Mouse (Mus musculus): ENCODE results near the gene 9130213A22Rik. TPM values are rescaled to one million over a fixed set of nuclear protein-coding genes. Genes with fewer than 3 reads are reported as not detected.
A peak's percentile ranks its signal among the peaks of the same experiment; 100 is the strongest.

The 9130213A22Rik gene
- polyA plus RNA-seq, 1 experiment from 2014 or later, result 0.07 TPM

GRCm38 (mm10) chr11:69117737-69118695 lies 4.4 kb downstream of the 9130213A22Rik start:
- ATAC-seq (peak; percentile 41), DNase-seq (peak; percentile 81)
- Histone ChIP-seq H3K27me3 (ENCODE audit: insufficient read depth, low read length) (peaks cover 20% of the 10 kb centered on the region), H3K4me2 (ENCODE audit: low read depth, low read length) (peak overlapping the region; percentile 98), H3K4me1 (ENCODE audit: insufficient read depth) (peaks cover 46% of the 10 kb centered on the region), H3K4me3 (ENCODE audit: low read depth, low read length) (peak overlapping the region; percentile 56), H3K9ac (replicated peaks) (peak overlapping the region; percentile 64), H3K9me3 (ENCODE audit: low read length) (no peaks in the 10 kb centered on the region), H3K27ac (ENCODE audit: low read depth) (peak overlapping the region; percentile 65), H3K36me3 (replicated peaks; ENCODE audit: insufficient read depth, low read length) (no peaks in the 10 kb centered on the region)
- no peak for TF ChIP-seq EP300 (IDR thresholded peaks at IDR 0.05; ENCODE audit: low read depth)
- no peak for TF ChIP-seq CTCF (IDR thresholded peaks at IDR 0.05; ENCODE audit: low read depth)
- 2% methylated on average over 45 of the region's 45 CpGs for WGBS (ENCODE audit: insufficient replicate concordance)

GRCm38 (mm10) chr11:69116843-69117242 lies 5.5 kb downstream of the 9130213A22Rik start:
- Histone ChIP-seq H3K4me2 (ENCODE audit: low read depth, low read length) (peak overlapping the region; percentile 98), H3K4me1 (ENCODE audit: insufficient read depth) (peaks cover 39% of the 10 kb centered on the region), H3K4me3 (ENCODE audit: low read depth, low read length) (no peak overlapping the region), H3K9ac (replicated peaks) (no peak overlapping the region), H3K36me3 (replicated peaks; ENCODE audit: insufficient read depth, low read length) (no peaks in the 10 kb centered on the region), H3K27ac (ENCODE audit: low read depth) (no peak overlapping the region), H3K9me3 (ENCODE audit: low read length) (no peaks in the 10 kb centered on the region), H3K27me3 (ENCODE audit: insufficient read depth, low read length) (peaks cover 20% of the 10 kb centered on the region)
- no peak for ATAC-seq
- TF ChIP-seq EP300 (IDR thresholded peaks at IDR 0.05; ENCODE audit: low read depth) (no peak), CTCF (IDR thresholded peaks at IDR 0.05; ENCODE audit: low read depth) (no peak)
- peak; percentile 11 for DNase-seq
- 53% methylated on average over 5 of the region's 5 CpGs for WGBS (ENCODE audit: insufficient replicate concordance)

DNA sequence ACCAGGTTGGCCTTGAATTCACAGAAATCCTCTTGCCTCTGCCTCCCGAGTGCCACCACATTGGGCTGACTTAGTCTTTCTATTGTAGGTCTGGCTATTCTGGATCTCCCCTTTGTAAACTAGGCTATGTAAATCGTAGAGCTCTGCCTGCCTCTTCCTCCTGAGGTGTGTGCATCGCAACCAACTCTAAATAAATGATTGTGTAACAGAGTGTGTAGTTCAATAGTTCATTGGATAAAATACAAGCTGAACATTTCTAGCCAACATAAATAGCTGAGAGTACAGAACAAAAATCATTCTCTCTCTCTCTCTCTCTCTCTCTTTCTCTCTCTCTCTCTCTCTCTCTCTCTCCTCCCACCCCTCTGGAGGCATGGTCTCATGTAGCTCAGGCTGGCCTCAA lies 7.8 kb downstream of the 9130213A22Rik start:
- Histone ChIP-seq H3K36me3 (replicated peaks; ENCODE audit: insufficient read depth, low read length) (peaks cover under 1% of the 10 kb centered on the region), H3K27me3 (ENCODE audit: insufficient read depth, low read length) (0 out of 2 replicates have a peak, but pooled peaks cover 3% of the 10 kb centered on the region), H3K4me1 (ENCODE audit: insufficient read depth) (peaks cover 27% of the 10 kb centered on the region), H3K9me3 (ENCODE audit: low read length) (no peaks in the 10 kb centered on the region), H3K9ac (replicated peaks) (no peak overlapping the region), H3K27ac (ENCODE audit: low read depth) (no peak overlapping the region), H3K4me2 (ENCODE audit: low read depth, low read length) (no peak overlapping the region), H3K4me3 (ENCODE audit: low read depth, low read length) (no peak overlapping the region)
- ATAC-seq (no peak), DNase-seq (no peak)
- no peak for TF ChIP-seq EP300 (IDR thresholded peaks at IDR 0.05; ENCODE audit: low read depth)
- no peak for TF ChIP-seq CTCF (IDR thresholded peaks at IDR 0.05; ENCODE audit: low read depth)
- 60% methylated on average over 3 of the region's 3 CpGs for WGBS (ENCODE audit: insufficient replicate concordance)

GRCm38 (mm10) chr11:69114018-69114417 lies 8.4 kb downstream of the 9130213A22Rik start:
- Histone ChIP-seq H3K27me3 (ENCODE audit: insufficient read depth, low read length) (0 out of 2 replicates have a peak, but pooled peaks cover 3% of the 10 kb centered on the region), H3K9me3 (ENCODE audit: low read length) (no peaks in the 10 kb centered on the region), H3K4me2 (ENCODE audit: low read depth, low read length) (no peak overlapping the region), H3K36me3 (replicated peaks; ENCODE audit: insufficient read depth, low read length) (peaks cover 7% of the 10 kb centered on the region), H3K9ac (replicated peaks) (no peak overlapping the region), H3K4me3 (ENCODE audit: low read depth, low read length) (no peak overlapping the region), H3K4me1 (ENCODE audit: insufficient read depth) (peaks cover 25% of the 10 kb centered on the region), H3K27ac (ENCODE audit: low read depth) (no peak overlapping the region)
- 56% methylated on average over 3 of the region's 3 CpGs for WGBS (ENCODE audit: insufficient replicate concordance)
- ATAC-seq (no peak), DNase-seq (no peak)
- TF ChIP-seq EP300 (IDR thresholded peaks at IDR 0.05; ENCODE audit: low read depth) (no peak), CTCF (IDR thresholded peaks at IDR 0.05; ENCODE audit: low read depth) (no peak)

GRCm38 (mm10) chr11:69111865-69112264 lies 10.5 kb downstream of the 9130213A22Rik start:
- DNase-seq (no peak), ATAC-seq (no peak)
- Histone ChIP-seq H3K9ac (replicated peaks) (no peak overlapping the region), H3K36me3 (replicated peaks; ENCODE audit: insufficient read depth, low read length) (peaks cover 28% of the 10 kb centered on the region), H3K4me3 (ENCODE audit: low read depth, low read length) (no peak overlapping the region), H3K9me3 (ENCODE audit: low read length) (no peaks in the 10 kb centered on the region), H3K4me1 (ENCODE audit: insufficient read depth) (peaks cover 14% of the 10 kb centered on the region; the same call in 1 of the 2 replicates), H3K4me2 (ENCODE audit: low read depth, low read length) (peak overlapping the region; percentile 57; the same call in 1 of the 2 replicates), H3K27me3 (ENCODE audit: insufficient read depth, low read length) (0 out of 2 replicates have a peak, but pooled peaks cover 3% of the 10 kb centered on the region), H3K27ac (ENCODE audit: low read depth) (no peak overlapping the region)
- TF ChIP-seq EP300 (IDR thresholded peaks at IDR 0.05; ENCODE audit: low read depth), result no peak
- TF ChIP-seq CTCF (IDR thresholded peaks at IDR 0.05; ENCODE audit: low read depth), result no peak
- 49% methylated on average over 4 of the region's 4 CpGs for WGBS (ENCODE audit: insufficient replicate concordance)
